In genomic region chr5:111141139-111141885, GRCm38 (mm10) we compare ENCODE assay signal across 10 mouse cellular contexts.
DNase-seq lines count a peak whose midpoint lies in the region; TF ChIP-seq lines count a peak whose summit lies in the region.
"Had no signal": no experiment of that assay in that cellular context is flagged by ENCODE, and none has a peak within 500 bp of the region (broad histone marks: within the 10 kb centered on the region; RNA-seq: fewer than 3 reads in every experiment).

No protein-coding gene starts in this region.

- H3K27ac ChIP-seq in gastrocnemius, adult 2 months = peak overlapping the region; percentile 63
- H3K27ac ChIP-seq in thymus, adult 2 months (ENCODE audit: control insufficient read depth, insufficient read depth, low read length) = no peak overlapping the region

- DNase-seq in gastrocnemius, adult 2 months = no peak
- no peak for DNase-seq in gastrocnemius, postnatal 36 days
- DNase-seq in thymus, postnatal 4 days = peak; percentile 28
- no peak for DNase-seq in thymus, adult 2 months
- DNase-seq in lung, postnatal 36 days = peak; percentile 44
- DNase-seq in splenic B cell, adult 2 months (ENCODE audit: low read depth, low spot score) = peak; percentile 65
- no peak for DNase-seq in left cerebral cortex, adult 18-20 months (ENCODE audit: low spot score in 2 of 2)
- no peak for DNase-seq in adipocyte (ENCODE audit: low spot score)
- DNase-seq: adrenal gland, postnatal 10 days; kidney, postnatal 14 days had no signal

- TF ChIP-seq POLR2A in thymus, adult 2 months (IDR thresholded peaks at IDR 0.05; ENCODE audit: control insufficient read depth, extremely low read depth, insufficient read depth, low read length, poor library complexity) = no peak

- no peaks in the 10 kb centered on the region for H3K36me3 ChIP-seq in thymus, adult 2 months (ENCODE audit: control insufficient read depth, insufficient read depth, low read length)
- H3K36me3 ChIP-seq in splenic B cell, adult 2 months (ENCODE audit: control insufficient read depth, insufficient read depth, low read length, poor library complexity, severe bottlenecking) = no peaks in the 10 kb centered on the region

- no peak overlapping the region for H3K4me3 ChIP-seq in gastrocnemius, adult 2 months
- H3K4me3 ChIP-seq in thymus, adult 2 months (ENCODE audit: control insufficient read depth, insufficient read depth, low read length) = no peak overlapping the region

- 50% methylated on average over 20 of the region's 20 CpGs for WGBS in thymus, adult 2 months

- H3K4me1 ChIP-seq in thymus, adult 2 months (replicated peaks; ENCODE audit: control insufficient read depth, insufficient read depth, low read length) = 0 out of 2 replicates have a peak, but pooled peaks cover 4% of the 10 kb centered on the region

- H3K27me3 ChIP-seq in thymus, adult 2 months (ENCODE audit: control insufficient read depth, insufficient read depth, low read length) = no peaks in the 10 kb centered on the region
- no peaks in the 10 kb centered on the region for H3K27me3 ChIP-seq in splenic B cell, adult 2 months (ENCODE audit: control insufficient read depth, insufficient read depth, low read length, poor library complexity, severe bottlenecking)

- TF ChIP-seq CTCF in gastrocnemius, adult 2 months (IDR thresholded peaks at IDR 0.05) = no peak
- no peak for TF ChIP-seq CTCF in thymus, adult 2 months (IDR thresholded peaks at IDR 0.05; ENCODE audit: borderline replicate concordance, control insufficient read depth, extremely low read depth, insufficient read depth, low read length, poor library complexity)

- intact Hi-C loops in gastrocnemius, adult 2 months (cut with DNase I) = no loop called here
- intact Hi-C loops in gastrocnemius, postnatal 36 days (cut with DNase I) = no loop called here

Comparison
In these comparisons a context has a peak if more than half of its experiments do, and no peak if none do; other contexts are left out.
1. DNase-seq: peak in thymus, postnatal 4 days (single experiment), lung, postnatal 36 days (single experiment) and splenic B cell, adult 2 months (single experiment); none in gastrocnemius, adult 2 months (single experiment), gastrocnemius, postnatal 36 days (0 of 2), thymus, adult 2 months (single experiment), left cerebral cortex, adult 18-20 months (0 of 2) and adipocyte (single experiment).